Mouse (Mus musculus): ENCODE results near the gene I0C0044D17Rik.
"Not testable (repeated sequence)": the region's sequence is repeated elsewhere in the genome, so short reads cannot be mapped to it uniquely, and the experiment has no call there.

Gene I0C0044D17Rik

GRCm38 (mm10) chr4:98823740-98824139 is at the start of gene I0C0044D17Rik:
TSS of gene I0C0044D17Rik (minus strand) at chr4:98823840.
- not testable (repeated sequence) for DNase-seq (ENCODE audit: low read depth)

- DNase-seq (ENCODE audit: low read depth), result no peak
Observed at GRCm38 (mm10) chr4:98865386-98866237, 42.0 kb upstream of the I0C0044D17Rik start.

- DNase-seq (ENCODE audit: low read depth), result no peak
Observed at GRCm38 (mm10) chr4:98864546-98864945, 40.9 kb upstream of the I0C0044D17Rik start.

- DNase-seq (ENCODE audit: low read depth), result no peak
Observed at GRCm38 (mm10) chr4:98864094-98864493, 40.5 kb upstream of the I0C0044D17Rik start.

- DNase-seq (ENCODE audit: low read depth), result peak; percentile 9
Observed at GRCm38 (mm10) chr4:98863451-98863850, 39.8 kb upstream of the I0C0044D17Rik start.

GRCm38 (mm10) chr4:98858151-98858855 is 34.7 kb upstream of the I0C0044D17Rik start:
- no peak for DNase-seq (ENCODE audit: low read depth)

- no peak for DNase-seq (ENCODE audit: low read depth)
Observed at GRCm38 (mm10) chr4:98857037-98857648, 33.5 kb upstream of the I0C0044D17Rik start.

- no peak for DNase-seq (ENCODE audit: low read depth)
Observed at GRCm38 (mm10) chr4:98853926-98854325, 30.3 kb upstream of the I0C0044D17Rik start.

GRCm38 (mm10) chr4:98850485-98850884 is 26.8 kb upstream of the I0C0044D17Rik start:
- peak; percentile 51 for DNase-seq (ENCODE audit: low read depth)

GRCm38 (mm10) chr4:98847120-98847885 is 23.7 kb upstream of the I0C0044D17Rik start:
- DNase-seq (ENCODE audit: low read depth), result no peak

GRCm38 (mm10) chr4:98846396-98846795 is 22.8 kb upstream of the I0C0044D17Rik start:
- no peak for DNase-seq (ENCODE audit: low read depth)

- DNase-seq (ENCODE audit: low read depth), result no peak
Observed at GRCm38 (mm10) chr4:98845687-98846125, 22.1 kb upstream of the I0C0044D17Rik start.

GRCm38 (mm10) chr4:98845201-98845600 is 21.6 kb upstream of the I0C0044D17Rik start:
- DNase-seq (ENCODE audit: low read depth), result peak; percentile 5

GRCm38 (mm10) chr4:98843906-98844597 is 20.4 kb upstream of the I0C0044D17Rik start:
- DNase-seq (ENCODE audit: low read depth), result no peak

GRCm38 (mm10) chr4:98841251-98841650 is 17.6 kb upstream of the I0C0044D17Rik start:
- not testable (repeated sequence) for DNase-seq (ENCODE audit: low read depth)

GRCm38 (mm10) chr4:98840526-98840925 is 16.9 kb upstream of the I0C0044D17Rik start:
- no peak for DNase-seq (ENCODE audit: low read depth)

GRCm38 (mm10) chr4:98838913-98839312 is 15.3 kb upstream of the I0C0044D17Rik start:
- DNase-seq (ENCODE audit: low read depth), result no peak

GRCm38 (mm10) chr4:98837715-98838505 is 14.3 kb upstream of the I0C0044D17Rik start:
- no peak for DNase-seq (ENCODE audit: low read depth)

- DNase-seq (ENCODE audit: low read depth), result peak; percentile 45
Observed at GRCm38 (mm10) chr4:98836519-98836918, 12.9 kb upstream of the I0C0044D17Rik start.

- no peak for DNase-seq (ENCODE audit: low read depth)
Observed at GRCm38 (mm10) chr4:98834782-98835181, 11.1 kb upstream of the I0C0044D17Rik start.

Data from 416B (cell line).